Comparison of ENCODE assay signal across 32 mouse cellular contexts in genomic region chr1:165170157-165170556, GRCm38 (mm10). TPM values are rescaled to one million over a fixed set of nuclear protein-coding genes. Genes with fewer than 3 reads are reported as not detected.
DNase-seq lines count a peak whose midpoint lies in the region; ATAC-seq lines count a peak whose summit lies in the region.
"Had no signal": no experiment of that assay in that cellular context is flagged by ENCODE, and none has a peak within 500 bp of the region (broad histone marks: within the 10 kb centered on the region; RNA-seq: fewer than 3 reads in every experiment).

No protein-coding gene starts in this region.

- peaks cover 5% of the 10 kb centered on the region for H3K9me3 ChIP-seq in megakaryocyte, embryonic 14.5 days
- 0 out of 2 replicates have a peak, but pooled peaks cover 3% of the 10 kb centered on the region for H3K9me3 ChIP-seq in intestine, embryonic 16.5 days (ENCODE audit: control insufficient read depth, low read length)
- H3K9me3 ChIP-seq in midbrain, embryonic 15.5 days = no peaks in the 10 kb centered on the region
- H3K9me3 ChIP-seq: embryonic facial prominence, embryonic 12.5 days; embryonic facial prominence, embryonic 15.5 days; heart, embryonic 12.5 days; heart, embryonic 15.5 days; hindbrain, embryonic 10.5 days; hindbrain, embryonic 13.5 days; intestine, embryonic 15.5 days had no signal

- no peak overlapping the region for H3K4me2 ChIP-seq in intestine, embryonic 16.5 days (ENCODE audit: low read depth, low read length)
- H3K4me2 ChIP-seq in midbrain, embryonic 15.5 days = no peak overlapping the region
- H3K4me2 ChIP-seq: embryonic facial prominence, embryonic 12.5 days; embryonic facial prominence, embryonic 15.5 days; heart, embryonic 12.5 days; heart, embryonic 15.5 days; hindbrain, embryonic 13.5 days; intestine, embryonic 15.5 days had no signal

- DNase-seq in 416B (ENCODE audit: low read depth) = peak; percentile 44
- DNase-seq: adrenal gland, adult 8-10 months; adrenal gland, postnatal 25 days; cerebellum, adult 11-12 months; cerebellum, adult 8-10 months; cerebellum, postnatal 10 days; forebrain, postnatal 0 days; gastrocnemius, adult 2 months; gastrocnemius, postnatal 14 days; heart, postnatal 10 days; heart, postnatal 36 days had no signal

- no peaks in the 10 kb centered on the region for H3K27me3 ChIP-seq in megakaryocyte, embryonic 14.5 days (replicated peaks)
- no peaks in the 10 kb centered on the region for H3K27me3 ChIP-seq in intestine, embryonic 16.5 days (replicated peaks; ENCODE audit: control insufficient read depth, insufficient read depth, low read length)
- H3K27me3 ChIP-seq in midbrain, embryonic 15.5 days (replicated peaks) = no peaks in the 10 kb centered on the region
- H3K27me3 ChIP-seq: embryonic facial prominence, embryonic 12.5 days; embryonic facial prominence, embryonic 15.5 days; heart, embryonic 12.5 days; heart, embryonic 15.5 days; hindbrain, embryonic 13.5 days; intestine, embryonic 15.5 days had no signal

- peak overlapping the region; percentile 28 for H3K4me3 ChIP-seq in megakaryocyte, embryonic 14.5 days (replicated peaks)
- no peak overlapping the region for H3K4me3 ChIP-seq in intestine, embryonic 16.5 days (ENCODE audit: low read length)
- H3K4me3 ChIP-seq in midbrain, embryonic 15.5 days = no peak overlapping the region
- H3K4me3 ChIP-seq: embryonic facial prominence, embryonic 12.5 days; embryonic facial prominence, embryonic 15.5 days; gastrocnemius, adult 2 months; heart, embryonic 12.5 days; heart, embryonic 15.5 days; hindbrain, embryonic 10.5 days; hindbrain, embryonic 13.5 days; intestine, embryonic 15.5 days had no signal

- WGBS in intestine, embryonic 16.5 days = 76% methylated on average over 5 of the region's 5 CpGs
- 84% methylated on average over 5 of the region's 5 CpGs for WGBS in midbrain, embryonic 15.5 days

- no peak overlapping the region for H3K27ac ChIP-seq in intestine, embryonic 16.5 days (ENCODE audit: low read length)
- H3K27ac ChIP-seq in midbrain, embryonic 15.5 days = no peak overlapping the region
- H3K27ac ChIP-seq: embryonic facial prominence, embryonic 12.5 days; embryonic facial prominence, embryonic 15.5 days; gastrocnemius, adult 2 months; heart, embryonic 15.5 days; hindbrain, embryonic 10.5 days; hindbrain, embryonic 13.5 days; intestine, embryonic 15.5 days had no signal

- no peak overlapping the region for H3K9ac ChIP-seq in intestine, embryonic 16.5 days (ENCODE audit: low read depth, low read length)
- no peak overlapping the region for H3K9ac ChIP-seq in midbrain, embryonic 15.5 days
- H3K9ac ChIP-seq: embryonic facial prominence, embryonic 12.5 days; embryonic facial prominence, embryonic 15.5 days; forebrain, postnatal 0 days; heart, embryonic 12.5 days; heart, embryonic 15.5 days; hindbrain, embryonic 13.5 days; intestine, embryonic 15.5 days had no signal

- ATAC-seq in megakaryocyte, adult 5-6 weeks (ENCODE audit: poor library complexity, severe bottlenecking) = no peak
- ATAC-seq in common myeloid progenitor, adult 5-6 weeks (replicated peaks; ENCODE audit: low read depth, poor library complexity, severe bottlenecking) = peak; percentile 52; the same call in 1 of the 2 replicates
- ATAC-seq in intestine, embryonic 16.5 days = no peak
- ATAC-seq in midbrain, embryonic 15.5 days (replicated peaks) = no peak
- ATAC-seq: activated CD4-positive, CD25-positive, alpha-beta regulatory T cell, adult 4 months; CD4-positive, CD25-positive, alpha-beta regulatory T cell, adult 4 months; forebrain, embryonic 14.5 days; forebrain, postnatal 0 days; hindbrain, embryonic 16.5 days; intestine, embryonic 15.5 days had no signal

- H3K4me1 ChIP-seq in megakaryocyte, embryonic 14.5 days = peaks cover 18% of the 10 kb centered on the region
- H3K4me1 ChIP-seq in intestine, embryonic 16.5 days (ENCODE audit: control insufficient read depth, insufficient read depth, low read length) = no peaks in the 10 kb centered on the region
- H3K4me1 ChIP-seq in midbrain, embryonic 15.5 days = no peaks in the 10 kb centered on the region
- H3K4me1 ChIP-seq: embryonic facial prominence, embryonic 12.5 days; embryonic facial prominence, embryonic 15.5 days; heart, embryonic 12.5 days; heart, embryonic 15.5 days; hindbrain, embryonic 10.5 days; hindbrain, embryonic 13.5 days; intestine, embryonic 15.5 days had no signal

- peaks cover 3% of the 10 kb centered on the region for H3K36me3 ChIP-seq in megakaryocyte, embryonic 14.5 days (replicated peaks; ENCODE audit: low read length)
- H3K36me3 ChIP-seq in intestine, embryonic 16.5 days (ENCODE audit: control insufficient read depth, insufficient read depth, low read length) = no peaks in the 10 kb centered on the region
- no peaks in the 10 kb centered on the region for H3K36me3 ChIP-seq in midbrain, embryonic 15.5 days (replicated peaks)
- H3K36me3 ChIP-seq: embryonic facial prominence, embryonic 12.5 days; embryonic facial prominence, embryonic 15.5 days; heart, embryonic 12.5 days; heart, embryonic 15.5 days; hindbrain, embryonic 10.5 days; hindbrain, embryonic 13.5 days; intestine, embryonic 15.5 days had no signal

RNA-seq across cellular contexts. Expression of gene Tbx19, which starts 9.6 kb away (rescaled TPM):
- polyA plus RNA-seq in megakaryocyte, embryonic 14.5 days (2012; ENCODE audit: insufficient read depth, low replicate concordance) = 0.30 TPM in 1 of 2 replicates, not detected in the other
- not detected in 2 replicates for total RNA-seq in megakaryocyte, adult 5-6 weeks (2015)
- not detected in 2 replicates for total RNA-seq in megakaryocyte, adult 5-6 weeks (2017)
- total RNA-seq in common myeloid progenitor, adult 5-6 weeks (2017) = not detected in 2 replicates
- polyA plus RNA-seq in intestine, embryonic 16.5 days (2015; fragmentation: Nextera tagmentation; extraction: Ambion mirVana) = not detected in 2 replicates
- polyA plus RNA-seq in midbrain, embryonic 15.5 days (2015; fragmentation: Nextera tagmentation; extraction: Ambion mirVana) = 0.08 TPM in 1 of 2 replicates, not detected in the other
- total RNA-seq: adrenal gland, adult 8-10 months; ES-E14; forebrain, postnatal 0 days; gastrocnemius, adult 2 months; gastrocnemius, postnatal 14 days; heart, adult 8-10 months; heart, postnatal 10 days; heart, postnatal 36 days had no signal
- polyA plus RNA-seq: activated CD4-positive, CD25-positive, alpha-beta regulatory T cell, adult 4 months; C2C12; CD4-positive, CD25-positive, alpha-beta regulatory T cell, adult 4 months; embryonic facial prominence, embryonic 12.5 days; embryonic facial prominence, embryonic 15.5 days; forebrain, embryonic 11.5 days; forebrain, postnatal 0 days; frontal cortex, adult 2 months; heart, embryonic 12.5 days; heart, embryonic 15.5 days; hindbrain, embryonic 10.5 days; hindbrain, embryonic 13.5 days; hindbrain, embryonic 16.5 days; intestine, embryonic 15.5 days had no signal

RNA-seq across cellular contexts. Expression of gene Sft2d2, which starts 24.1 kb away (rescaled TPM):
- polyA plus RNA-seq in megakaryocyte, embryonic 14.5 days (2012; ENCODE audit: insufficient read depth, low replicate concordance) = 1.7 TPM in 1 of 2 replicates, not detected in the other
- total RNA-seq in megakaryocyte, adult 5-6 weeks (2015) = 36.7 and 40.6 TPM in 2 replicates
- total RNA-seq in megakaryocyte, adult 5-6 weeks (2017) = 43.9 and 46.4 TPM in 2 replicates
- total RNA-seq in common myeloid progenitor, adult 5-6 weeks (2017) = 30.9 and 31.8 TPM in 2 replicates
- 28.6 and 33.3 TPM in 2 replicates for polyA plus RNA-seq in intestine, embryonic 16.5 days (2015; fragmentation: Nextera tagmentation; extraction: Ambion mirVana)
- 5.4 and 5.9 TPM in 2 replicates for polyA plus RNA-seq in midbrain, embryonic 15.5 days (2015; fragmentation: Nextera tagmentation; extraction: Ambion mirVana)
